Mouse (Mus musculus): ENCODE measurements at regions not wholly inside any gene's neighbourhood (a gene's known extent, or its start where the extent isn't known, plus 50 kb on each side); places are given as distances from the start of the nearest gene placed in this dataset.

DNA sequence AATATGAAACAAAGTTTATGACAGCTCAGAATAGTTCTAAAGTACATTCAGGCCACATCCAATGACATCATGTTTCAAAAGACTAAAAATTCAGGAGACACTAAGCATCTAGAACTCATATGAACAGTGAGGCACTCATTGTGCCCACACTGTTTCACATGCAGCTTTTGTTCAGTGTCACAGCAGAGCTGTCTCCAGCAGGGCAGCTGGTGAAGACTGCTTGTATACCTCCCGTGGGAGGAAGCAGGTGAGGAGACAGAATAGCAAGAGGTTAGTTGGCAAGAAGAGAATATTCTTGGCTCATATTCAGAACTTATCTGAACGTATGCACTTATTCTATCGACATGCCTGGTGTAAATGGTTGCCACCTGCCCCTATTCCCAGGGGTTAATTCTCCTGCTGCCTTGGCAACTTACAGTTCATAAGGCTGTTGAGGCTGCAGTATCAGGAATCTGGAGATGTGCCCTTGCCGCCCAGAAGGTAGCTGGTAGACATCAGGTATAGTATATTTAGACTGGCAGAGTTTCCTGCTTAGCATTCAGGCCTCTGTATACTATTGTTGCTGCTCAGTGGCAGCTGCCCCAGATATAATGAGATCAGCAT, 1109.0 kb downstream of the Lrfn5 start:
- TF ChIP-seq POLR2A (IDR thresholded peaks at IDR 0.05; ENCODE audit: borderline replicate concordance, extremely low read depth, insufficient read depth, insufficient read length, poor library complexity, severe bottlenecking) (no peak), CTCF (IDR thresholded peaks at IDR 0.05; ENCODE audit: borderline replicate concordance, extremely low read depth, insufficient read depth, insufficient read length) (no peak)
